Mouse (Mus musculus) gastrocnemius, adult 2 months (tissue): ENCODE data around the gene Dhrs7. TPM values are rescaled to one million over a fixed set of nuclear protein-coding genes. Genes with fewer than 3 reads are reported as not detected.

ENCODE experiments used
- DNase-seq: peaks from one replicate; pipeline ENCODE4 v3.0.0; 2022
- H3K27ac ChIP-seq: fragments of 200-600 bp; 2 replicates; pipeline ENCODE4 v1.8.1; 2022; ENCODE audit warnings: mild to moderate bottlenecking
- H3K4me3 ChIP-seq: fragments of 200-600 bp; 2 replicates; pipeline ENCODE4 v1.8.1; 2022; ENCODE audit warnings: mild to moderate bottlenecking, moderate library complexity
- CTCF ChIP-seq: fragments of 200-600 bp; IDR thresholded peaks from 2 replicates; pipeline ENCODE4 v1.8.1; 2022; ENCODE audit warnings: antibody characterized with exemption, mild to moderate bottlenecking, moderate library complexity
- intact Hi-C: fragments of 180-260 bp; cut with DNase I; formaldehyde crosslinking; loops from one replicate; pipeline ENCODE4 v1.15.1; 2025
- total RNA-seq, 2 experiments: library from RNA; stranded (reverse); gene quantifications; 2 replicates each; pipeline ENCODE4 v1.2.3; 2021

Dhrs7 gene
- total RNA-seq, 2 experiments from 2014 or later = 11.7 to 22.5 TPM

DNA sequence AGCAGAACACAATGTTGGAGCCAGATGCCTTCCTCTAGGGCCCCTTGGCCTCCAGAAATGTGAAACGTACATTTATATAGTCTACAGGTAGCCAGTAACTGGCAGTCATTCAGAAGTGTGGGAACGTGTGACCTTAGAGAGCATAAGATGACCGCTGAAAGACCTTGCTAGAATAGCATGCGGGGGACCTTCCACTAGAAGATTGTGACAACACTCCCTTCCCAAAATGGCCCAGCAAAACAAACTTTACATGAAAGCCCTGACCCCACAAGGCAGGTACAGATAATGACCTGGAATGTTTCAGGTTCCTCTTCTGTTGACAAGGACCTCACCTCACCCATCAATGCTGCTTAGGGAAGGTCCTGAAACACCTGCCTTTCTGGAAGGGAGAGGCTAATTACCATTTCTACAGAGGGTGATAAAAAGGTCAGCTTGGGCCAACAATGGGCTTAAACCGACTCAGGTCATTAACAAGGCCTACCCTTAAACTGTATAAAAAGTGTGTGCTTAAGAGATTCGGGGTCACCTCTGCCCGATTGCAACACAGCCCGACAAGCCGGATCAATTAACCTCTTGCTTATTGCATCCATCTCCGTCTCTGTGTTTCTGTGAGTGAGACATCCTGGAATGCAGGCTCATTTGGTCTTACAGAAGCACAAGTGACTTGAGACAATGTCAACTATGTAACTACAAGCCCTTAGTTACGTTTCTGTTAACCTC is 14.9 kb downstream of the Dhrs7 start, which contains the start of gene Gm4756:
Gene Gm4756, minus strand, starts transcription at position 51 of the 720 bp plus-strand sequence.
- intact Hi-C loops = loop anchor here (5.0 kb wide), 1 partner anchor 187 kb away; no protein-coding TSS in a partner anchor
- TF ChIP-seq CTCF = no peak

DNA sequence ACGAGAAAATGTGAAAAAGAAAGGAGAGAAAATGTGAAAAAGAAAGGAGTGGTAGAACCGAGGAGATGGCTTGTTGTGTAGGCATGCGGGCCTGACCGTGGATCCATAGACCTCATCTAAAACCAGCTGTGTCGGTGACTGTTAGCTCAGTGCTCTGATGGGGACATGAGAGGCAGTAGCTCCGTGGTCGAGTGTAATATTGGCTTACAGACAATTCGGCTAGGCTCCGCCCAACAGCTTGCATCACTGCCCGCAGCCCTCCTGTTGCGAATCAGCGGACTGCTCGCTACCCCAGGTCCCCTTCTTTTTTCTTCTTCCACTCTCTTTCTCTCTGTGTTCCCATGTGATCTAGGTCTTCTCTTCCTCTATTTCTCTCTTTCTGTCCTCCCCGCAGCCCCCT is 15.8 kb downstream of the Dhrs7 start:
- Histone ChIP-seq H3K27ac (no peak overlapping the region), H3K4me3 (no peak overlapping the region)
- intact Hi-C loops = no loop called here
- TF ChIP-seq CTCF = no peak
- no peak for DNase-seq

More for the DNA sequence above, 14.9 kb downstream of the Dhrs7 start, which contains the start of gene Gm4756:
- DNase-seq = no peak
- no peak within 1 kb of the TSS for H3K4me3 ChIP-seq
- no peak within 1 kb of the TSS for H3K27ac ChIP-seq

DNA sequence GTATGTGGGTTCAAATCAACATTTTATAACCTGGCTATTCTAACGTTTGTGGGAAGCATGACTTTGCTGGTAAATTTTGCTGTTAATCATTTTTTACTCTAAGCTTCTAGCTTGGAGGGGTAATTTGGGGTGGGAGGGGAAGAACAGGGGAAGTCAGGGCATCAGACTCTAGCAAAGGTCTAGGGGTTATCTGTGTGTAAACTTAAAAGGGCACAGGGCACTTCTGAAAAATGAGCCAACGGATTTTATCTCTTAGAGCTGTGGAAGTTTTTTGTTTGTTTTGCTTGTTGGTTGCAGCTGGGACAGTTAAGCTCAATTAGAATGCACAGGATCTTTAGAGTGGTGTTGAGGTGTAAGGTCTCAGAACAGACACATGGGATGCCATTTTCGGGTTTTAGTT is 26.7 kb downstream of the Dhrs7 start:
- Histone ChIP-seq H3K4me3 (no peak overlapping the region), H3K27ac (no peak overlapping the region)
- no peak for TF ChIP-seq CTCF
- intact Hi-C loops = no loop called here
- no peak for DNase-seq

DNA sequence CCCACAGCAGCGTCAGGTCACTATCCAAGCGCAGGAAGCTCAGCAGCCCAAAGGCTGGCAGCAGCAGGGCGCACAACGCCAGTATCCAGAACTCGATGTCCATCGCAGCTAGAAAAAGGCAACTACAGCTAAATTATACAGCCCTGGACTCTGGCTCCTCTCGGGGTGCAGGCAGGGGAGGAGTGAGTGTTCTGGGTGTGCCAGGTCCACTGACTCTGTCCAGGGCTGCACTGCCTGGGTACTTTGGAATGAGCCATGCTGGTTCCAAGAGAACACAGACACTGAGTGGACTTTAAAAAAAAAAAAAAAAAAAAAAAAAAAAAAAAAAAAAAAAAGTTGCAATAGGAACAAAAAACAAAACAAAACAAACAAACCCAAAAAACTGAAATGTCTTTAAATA is 36.0 kb downstream of the Dhrs7 start:
- no peak for TF ChIP-seq CTCF
- DNase-seq = no peak
- Histone ChIP-seq H3K27ac (no peak overlapping the region), H3K4me3 (no peak overlapping the region)
- intact Hi-C loops = no loop called here

DNA sequence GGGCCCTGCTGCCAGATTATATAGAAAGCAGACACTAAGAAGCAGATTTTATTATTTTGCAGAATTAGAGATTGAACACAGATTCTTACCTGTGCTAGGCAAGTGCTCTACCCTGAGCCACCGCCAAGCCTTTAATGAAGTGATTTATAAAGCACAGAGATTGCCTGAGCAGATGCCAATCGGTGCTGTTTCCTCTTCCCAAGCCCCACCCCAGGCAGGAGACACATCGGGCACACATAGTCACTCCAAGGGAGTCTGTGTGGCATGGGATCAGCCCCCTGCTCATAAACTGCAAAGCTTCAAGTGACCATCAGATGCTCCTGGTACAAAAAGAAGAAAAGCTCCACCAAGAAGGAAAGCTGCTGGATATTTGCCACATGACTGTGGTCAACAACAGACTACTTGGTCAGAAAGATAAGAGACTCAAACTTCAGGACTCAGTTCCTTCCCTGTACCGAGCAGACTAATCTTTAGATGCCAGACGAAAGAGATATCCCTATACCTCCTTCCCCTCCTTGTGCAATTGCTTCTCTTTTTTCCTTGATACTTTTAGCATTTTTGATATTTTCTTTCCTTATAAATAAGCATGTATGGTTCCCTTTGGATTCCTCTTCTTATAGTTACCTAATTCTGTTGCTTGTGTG is 41.7 kb downstream of the Dhrs7 start:
- intact Hi-C loops = no loop called here
- no peak overlapping the region for H3K27ac ChIP-seq
- no peak for TF ChIP-seq CTCF
- DNase-seq = no peak
- H3K4me3 ChIP-seq = no peak overlapping the region

DNA sequence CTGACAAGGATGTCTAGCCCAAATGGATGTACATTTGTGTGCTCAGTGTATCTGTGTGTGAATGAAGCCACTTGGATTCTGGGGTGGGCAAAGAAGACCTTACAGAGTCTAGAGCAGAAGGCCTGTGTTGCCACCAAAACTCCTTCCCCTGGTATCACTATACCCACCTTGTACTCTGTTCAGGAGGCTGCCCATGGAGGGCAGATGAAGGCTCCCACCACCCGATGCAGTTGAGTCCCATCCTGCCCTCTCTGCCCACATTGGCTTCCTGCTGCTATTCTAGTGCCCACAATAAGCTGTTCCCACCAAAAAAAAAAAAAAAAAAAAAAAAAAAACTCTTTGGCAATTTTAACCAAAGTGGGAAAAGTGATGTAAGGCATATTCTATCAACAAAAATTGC is 43.3 kb downstream of the Dhrs7 start:
- no peak for TF ChIP-seq CTCF
- no peak overlapping the region for H3K27ac ChIP-seq
- intact Hi-C loops = no loop called here
- no peak for DNase-seq
- no peak overlapping the region for H3K4me3 ChIP-seq

DNA sequence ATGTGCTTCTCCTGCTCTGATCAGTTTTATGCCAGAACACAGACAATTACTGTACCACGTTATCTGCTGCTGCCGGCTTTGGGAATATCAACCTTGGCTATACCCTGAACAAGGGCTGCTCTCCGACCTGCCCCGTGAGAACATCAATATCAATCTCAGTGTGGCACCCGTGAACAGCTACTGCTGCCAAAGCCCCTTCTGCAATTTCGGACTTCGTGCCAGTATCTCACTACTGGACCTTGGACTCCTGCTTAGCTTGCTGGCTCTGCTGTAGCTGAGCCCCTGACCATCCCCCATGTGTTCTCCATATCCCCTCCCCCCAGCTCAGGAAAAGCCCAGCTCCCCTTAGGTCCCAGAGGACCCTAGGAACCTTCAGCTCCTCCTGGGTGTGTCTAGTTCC is 43.9 kb downstream of the Dhrs7 start:
- TF ChIP-seq CTCF = no peak
- intact Hi-C loops = no loop called here
- no peak overlapping the region for H3K4me3 ChIP-seq
- no peak overlapping the region for H3K27ac ChIP-seq
- no peak for DNase-seq

DNA sequence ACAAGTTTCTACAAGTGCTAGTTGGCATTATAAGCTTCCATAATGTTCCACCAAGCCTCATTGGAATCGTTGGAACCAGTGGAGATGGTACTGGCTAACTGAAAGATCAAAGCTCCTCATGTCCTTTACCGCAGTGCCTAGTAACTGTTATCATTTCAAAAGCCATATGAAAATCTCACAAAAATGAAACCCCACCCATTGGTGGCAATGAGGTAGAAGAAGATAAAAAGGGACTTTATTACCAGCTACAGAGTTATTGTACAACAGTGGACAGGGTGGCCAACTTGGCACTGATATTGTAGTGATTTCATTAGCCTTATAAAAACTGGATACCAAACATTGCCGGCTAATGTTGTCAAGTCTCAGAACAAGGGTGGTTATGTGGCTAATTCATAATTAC is 52.7 kb downstream of the Dhrs7 start:
- no peak for TF ChIP-seq CTCF
- Histone ChIP-seq H3K27ac (no peak overlapping the region), H3K4me3 (no peak overlapping the region)
- no peak for DNase-seq
- intact Hi-C loops = no loop called here

Other genes starting within 250 kb of the Dhrs7 start
- gene Lrrc9, start 223.0 kb downstream of the Dhrs7 start, total RNA-seq = under 1 TPM in 1 of 2 experiments, not detected in 1; 0.10 TPM
- 1 to 10 TPM; 2.2 to 2.7 TPM for gene Pcnx4, start 128.5 kb downstream of the Dhrs7 start, total RNA-seq
- not detected for gene Gm4756, start 15.2 kb downstream of the Dhrs7 start, total RNA-seq
- 100 to 1,000 TPM; 295 to 308 TPM for gene Ppm1a, start 92.5 kb upstream of the Dhrs7 start, total RNA-seq